Mouse (Mus musculus) liver, postnatal 0 days (tissue): Measurements from ENCODE around the gene Unc79. TPM values are rescaled to one million over a fixed set of nuclear protein-coding genes. Genes with fewer than 3 reads are reported as not detected.

Experiments
- ATAC-seq: fragments of 200-750 bp; cut with Nextera tagmentation; 2 replicates; pipeline ENCODE4 v1.8.0; 2017; ENCODE audit warnings: mild to moderate bottlenecking, moderate library complexity
- DNase-seq: peaks from one replicate; pipeline ENCODE4 v3.0.0-alpha.2; 2016
- H3K27ac ChIP-seq: fragments of 300-500 bp; sonication (generic); 2 replicates; pipeline ENCODE4 v1.5.1; 2014; ENCODE audit warnings: antibody characterized with exemption, moderate library complexity, mild to moderate bottlenecking, low read depth
- H3K27me3 ChIP-seq: fragments of 300-500 bp; sonication (generic); 2 replicates; pipeline ENCODE4 v1.6.1; 2014; ENCODE audit warnings: low read length, control low read depth, mixed read lengths; ENCODE audit not compliant: insufficient read depth
- H3K36me3 ChIP-seq: fragments of 300-500 bp; sonication (generic); replicated peaks from 2 replicates; pipeline ENCODE4 v1.6.1; 2014; ENCODE audit warnings: mild to moderate bottlenecking, control low read depth, low read length, moderate library complexity, mixed read lengths; ENCODE audit not compliant: insufficient read depth
- H3K4me1 ChIP-seq: fragments of 300-500 bp; sonication (generic); 2 replicates; pipeline ENCODE4 v1.6.1; 2014; ENCODE audit warnings: antibody characterized with exemption, mild to moderate bottlenecking, control low read depth; ENCODE audit not compliant: insufficient read depth
- H3K4me2 ChIP-seq: fragments of 300-500 bp; sonication (generic); 2 replicates; pipeline ENCODE4 v1.6.1; 2014; ENCODE audit warnings: low read depth, mild to moderate bottlenecking, low read length, moderate library complexity, mixed read lengths
- H3K4me3 ChIP-seq: fragments of 300-500 bp; sonication (generic); 2 replicates; pipeline ENCODE4 v1.5.1; 2014; ENCODE audit warnings: low read depth, low read length
- H3K9ac ChIP-seq: fragments of 300-500 bp; sonication (generic); replicated peaks from 2 replicates; pipeline ENCODE4 v1.6.1; 2014; ENCODE audit warnings: mild to moderate bottlenecking, moderate library complexity
- H3K9me3 ChIP-seq: fragments of 300-500 bp; sonication (generic); 2 replicates; pipeline ENCODE4 v1.6.1; 2016; ENCODE audit warnings: mild to moderate bottlenecking, control low read depth, low read length, mixed read lengths
- CTCF ChIP-seq: sonication (generic); IDR thresholded peaks from 2 replicates; pipeline ENCODE4 v1.5.1; 2016; ENCODE audit warnings: antibody characterized with exemption, low read depth
- EP300 ChIP-seq: IDR thresholded peaks from 2 replicates; pipeline ENCODE4 v1.6.1; 2016; ENCODE audit warnings: antibody characterized with exemption, low read depth, mild to moderate bottlenecking
- WGBS: fragments of 180-500 bp; shearing (Covaris S2); extraction: QIAGEN DNeasy Blood & Tissue Kit; methylation state at CpG from one replicate; pipeline ENCODE4 v1.1.7; 2014; ENCODE audit not compliant: insufficient replicate concordance; 5-methylcytosine and 5-hydroxymethylcytosine counted together
- polyA plus RNA-seq: library from polyadenylated mRNA; unstranded; fragments of >200 nt; fragmentation: Nextera tagmentation; extraction: Ambion mirVana; gene quantifications from 2 replicates; pipeline ENCODE4 v1.2.1, GENCODE M21; 2015

Gene Unc79
- polyA plus RNA-seq, 1 experiment from 2014 or later = 0.01 TPM

- no peaks in the 10 kb centered on the region for H3K9me3 ChIP-seq
- 72% methylated on average over 2 of the region's 2 CpGs for WGBS
- ATAC-seq (no peak), DNase-seq (no peak)
- H3K4me1 ChIP-seq = no peaks in the 10 kb centered on the region
- no peak overlapping the region for H3K27ac ChIP-seq
- no peak overlapping the region for H3K4me3 ChIP-seq
- no peaks in the 10 kb centered on the region for H3K36me3 ChIP-seq
- no peak for TF ChIP-seq EP300
- TF ChIP-seq CTCF = no peak
- H3K4me2 ChIP-seq = no peak overlapping the region
- no peaks in the 10 kb centered on the region for H3K27me3 ChIP-seq
- H3K9ac ChIP-seq = no peak overlapping the region
These were observed 264.9 kb downstream of the Unc79 start for GRCm38 (mm10) chr12:103213591-103213990.

- no peaks in the 10 kb centered on the region for H3K27me3 ChIP-seq
- TF ChIP-seq EP300 = no peak
- TF ChIP-seq CTCF = no peak
- DNase-seq (no peak), ATAC-seq (no peak)
- H3K4me2 ChIP-seq = no peak overlapping the region
- no peaks in the 10 kb centered on the region for H3K9me3 ChIP-seq
- H3K4me1 ChIP-seq = no peaks in the 10 kb centered on the region
- H3K4me3 ChIP-seq = no peak overlapping the region
- H3K27ac ChIP-seq = no peak overlapping the region
- no peak overlapping the region for H3K9ac ChIP-seq
- WGBS = 68% methylated on average over 10 of the region's 10 CpGs
- no peaks in the 10 kb centered on the region for H3K36me3 ChIP-seq
These were observed 265.6 kb downstream of the Unc79 start for GRCm38 (mm10) chr12:103214270-103214669.

DNA sequence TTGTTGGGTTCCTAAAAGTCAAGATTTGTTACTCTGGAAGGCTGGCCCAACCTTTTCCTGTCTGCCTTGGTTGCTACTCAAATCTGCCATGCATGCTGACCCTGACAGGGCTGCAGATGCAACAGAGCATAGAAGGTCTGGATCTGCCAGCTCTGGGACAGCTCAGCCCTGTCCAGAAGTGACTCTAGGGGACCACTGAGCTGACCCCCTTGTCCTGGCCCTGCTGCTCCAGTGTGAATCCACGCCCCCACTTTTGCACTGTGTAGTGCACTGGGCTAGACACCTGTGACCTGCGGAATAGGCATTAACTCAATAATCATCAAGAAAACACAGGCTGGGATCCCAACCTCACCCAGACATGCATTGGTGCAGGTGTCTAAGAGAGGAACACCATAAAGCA, 266.1 kb downstream of the Unc79 start:
- no peak overlapping the region for H3K4me2 ChIP-seq
- no peaks in the 10 kb centered on the region for H3K9me3 ChIP-seq
- H3K36me3 ChIP-seq = no peaks in the 10 kb centered on the region
- no peak overlapping the region for H3K9ac ChIP-seq
- DNase-seq = no peak
- 77% methylated on average over 2 of the region's 2 CpGs for WGBS
- no peak overlapping the region for H3K27ac ChIP-seq
- TF ChIP-seq EP300 (no peak), CTCF (no peak)
- H3K4me3 ChIP-seq = no peak overlapping the region
- no peaks in the 10 kb centered on the region for H3K27me3 ChIP-seq
- ATAC-seq = no peak
- H3K4me1 ChIP-seq = no peaks in the 10 kb centered on the region

- WGBS = 56% methylated on average over 6 of the region's 6 CpGs
- TF ChIP-seq EP300 (no peak), CTCF (no peak)
- Histone ChIP-seq H3K9me3 (no peaks in the 10 kb centered on the region), H3K27ac (no peak overlapping the region), H3K27me3 (no peaks in the 10 kb centered on the region), H3K4me1 (no peaks in the 10 kb centered on the region), H3K9ac (no peak overlapping the region), H3K4me2 (no peak overlapping the region), H3K4me3 (no peak overlapping the region), H3K36me3 (no peaks in the 10 kb centered on the region)
- no peak for ATAC-seq
- no peak for DNase-seq
These were observed 267.4 kb downstream of the Unc79 start for GRCm38 (mm10) chr12:103215877-103216610.

GRCm38 (mm10) chr12:103223671-103224070, 275.0 kb downstream of the Unc79 start:
- 84% methylated on average over 9 of the region's 9 CpGs for WGBS
- H3K9ac ChIP-seq = no peak overlapping the region
- H3K27ac ChIP-seq = no peak overlapping the region
- H3K4me3 ChIP-seq = no peak overlapping the region
- H3K27me3 ChIP-seq = no peaks in the 10 kb centered on the region
- no peak for DNase-seq
- no peaks in the 10 kb centered on the region for H3K4me1 ChIP-seq
- no peak for ATAC-seq
- no peaks in the 10 kb centered on the region for H3K36me3 ChIP-seq
- H3K4me2 ChIP-seq = no peak overlapping the region
- no peak for TF ChIP-seq EP300
- no peak for TF ChIP-seq CTCF
- no peaks in the 10 kb centered on the region for H3K9me3 ChIP-seq

- no peak for TF ChIP-seq CTCF
- no peak for TF ChIP-seq EP300
- Histone ChIP-seq H3K9ac (no peak overlapping the region), H3K4me3 (no peak overlapping the region), H3K4me1 (no peaks in the 10 kb centered on the region), H3K27me3 (no peaks in the 10 kb centered on the region), H3K4me2 (no peak overlapping the region), H3K9me3 (no peaks in the 10 kb centered on the region), H3K36me3 (no peaks in the 10 kb centered on the region), H3K27ac (no peak overlapping the region)
- no peak for ATAC-seq
- DNase-seq = no peak
- 67% methylated on average over 4 of the region's 4 CpGs for WGBS
These were observed 277.5 kb downstream of the Unc79 start for GRCm38 (mm10) chr12:103226121-103226520.
